Comparison of ENCODE assay signal across 1 mouse cellular context in genomic region chr11:78176905-78177331, GRCm38 (mm10).
TF ChIP-seq lines count a peak whose summit lies in the region.

No protein-coding gene starts in this region.

TF ChIP-seq in CH12.LX, 34 proteins besides CTCF, POLR2A, EP300 and RAD21:
- TF ChIP-seq USF1 (IDR thresholded peaks at IDR 0.05; ENCODE audit: low read depth, low read length) (no peak), ZNF384 (IDR thresholded peaks at IDR 0.05; ENCODE audit: low read depth, low read length) (0 out of 2 replicates have a peak, but pooled peaks have one; percentile 30), HCFC1 (IDR thresholded peaks at IDR 0.05; ENCODE audit: low read depth, low read length) (peak; percentile 34; the same call in 1 of the 2 replicates), MAX (IDR thresholded peaks at IDR 0.05; ENCODE audit: low read length) (no peak; the same call in 1 of the 2 replicates), JUND (conservative IDR thresholded peaks at IDR 0.05; ENCODE audit: low read depth, low read length) (peak; percentile 76), IRF4 (IDR thresholded peaks at IDR 0.05; ENCODE audit: low read depth, low read length) (peak; percentile 95), CHD2 (IDR thresholded peaks at IDR 0.05; ENCODE audit: low read length) (peak; percentile 59; the same call in 1 of the 2 replicates), RCOR1 (conservative IDR thresholded peaks at IDR 0.05; ENCODE audit: low read depth, low read length) (peak; percentile 80), MAFK (IDR thresholded peaks at IDR 0.05; ENCODE audit: insufficient replicate concordance, low read length) (peak; percentile 59; the same call in 1 of the 2 replicates), JUN (IDR thresholded peaks at IDR 0.05; ENCODE audit: insufficient read depth, low read depth, low read length) (peak; percentile 90), ELF1 (IDR thresholded peaks at IDR 0.05; ENCODE audit: low read depth, low read length) (peak; percentile 20; the same call in 1 of the 2 replicates), CHD1 (IDR thresholded peaks at IDR 0.05; ENCODE audit: low read depth, low read length) (peak; percentile 92), ZC3H11A (IDR thresholded peaks at IDR 0.05; ENCODE audit: low read depth, low read length) (no peak), ZMIZ1 (IDR thresholded peaks at IDR 0.05; ENCODE audit: low read depth, low read length) (no peak), NRF1 (IDR thresholded peaks at IDR 0.05; ENCODE audit: low read depth, low read length) (0 out of 2 replicates have a peak, but pooled peaks have one; percentile 1), KAT2A (IDR thresholded peaks at IDR 0.05; ENCODE audit: insufficient replicate concordance, low read length) (0 out of 2 replicates have a peak, but pooled peaks have one; percentile 58), MEF2A (IDR thresholded peaks at IDR 0.05; ENCODE audit: borderline replicate concordance, low read depth, low read length) (peak; percentile 92), USF2 (conservative IDR thresholded peaks at IDR 0.05; ENCODE audit: low read depth, low read length) (no peak), UBTF (IDR thresholded peaks at IDR 0.05; ENCODE audit: low read depth, low read length) (0 out of 2 replicates have a peak, but pooled peaks have one; percentile 56), ZKSCAN1 (IDR thresholded peaks at IDR 0.05; ENCODE audit: borderline replicate concordance, low read depth, low read length) (no peak), MAZ (IDR thresholded peaks at IDR 0.05; ENCODE audit: low read depth, low read length) (no peak), TBP (conservative IDR thresholded peaks at IDR 0.05; ENCODE audit: low read depth, low read length) (peak; percentile 67; the same call in 1 of the 2 replicates), GABPA (IDR thresholded peaks at IDR 0.05; ENCODE audit: insufficient replicate concordance, low read depth, low read length) (no peak), PAX5 (IDR thresholded peaks at IDR 0.05; ENCODE audit: low read length) (no peak), SIN3A (IDR thresholded peaks at IDR 0.05; ENCODE audit: low read length) (peak; percentile 81; the same call in 1 of the 2 replicates), MXI1 (IDR thresholded peaks at IDR 0.05; ENCODE audit: low read depth, low read length) (peak; percentile 84), POLR2AphosphoS2 (IDR thresholded peaks at IDR 0.05; ENCODE audit: low read depth, low read length) (peak; percentile 13; the same call in 1 of the 2 replicates), BHLHE40 (IDR thresholded peaks at IDR 0.05; ENCODE audit: low read depth, low read length) (peak; percentile 71), SMC3 (IDR thresholded peaks at IDR 0.05; ENCODE audit: low read depth, low read length) (no peak), E2F4 (IDR thresholded peaks at IDR 0.05; ENCODE audit: insufficient replicate concordance, low read depth, low read length) (peak; percentile 74; the same call in 1 of the 2 replicates), TCF12 (IDR thresholded peaks at IDR 0.05; ENCODE audit: low read depth, low read length) (peak; percentile 88), NELFE (IDR thresholded peaks at IDR 0.05; ENCODE audit: low read depth, low read length) (peak; percentile 12; the same call in 1 of the 2 replicates), ETS1 (conservative IDR thresholded peaks at IDR 0.05; ENCODE audit: low read depth, low read length) (peak; percentile 94), MYC (IDR thresholded peaks at IDR 0.05; ENCODE audit: low read depth, low read length) (0 out of 2 replicates have a peak, but pooled peaks have one; percentile 64)
